Mouse (Mus musculus) bone marrow, adult 2 months (tissue): Measurements from ENCODE around the gene Xkr7.

Experiments
- CTCF ChIP-seq: fragments of 200-500 bp; IDR thresholded peaks from 2 replicates; pipeline ENCODE4 v1.5.1; 2011; ENCODE audit warnings: low read length, control low read depth; ENCODE audit not compliant: control insufficient read depth, insufficient read depth
- POLR2A ChIP-seq: fragments of 200-500 bp; IDR thresholded peaks from 2 replicates; pipeline ENCODE4 v1.6.1; 2011; ENCODE audit warnings: low read depth, mild to moderate bottlenecking, control low read depth, low read length, borderline replicate concordance; ENCODE audit not compliant: control insufficient read depth

DNA sequence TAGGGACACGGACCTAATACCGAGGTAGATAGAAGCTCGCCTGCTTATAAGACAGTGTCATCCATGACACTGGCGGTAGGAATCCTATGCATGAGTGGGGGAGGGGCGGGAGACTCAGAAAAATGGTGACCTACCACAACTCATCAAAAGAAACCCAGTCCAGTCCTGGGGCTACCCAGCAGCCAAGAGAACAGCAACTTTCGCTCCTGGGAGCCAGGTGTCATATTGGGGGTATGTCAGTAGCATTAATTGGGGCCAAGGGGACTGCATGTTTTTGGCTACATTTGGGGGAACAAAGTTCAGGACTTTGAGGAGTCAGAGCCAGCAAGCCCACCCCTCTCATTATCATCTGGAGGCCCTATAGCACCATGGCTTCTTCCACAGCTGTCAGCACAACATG is 19.4 kb downstream of the Xkr7 start:
- TF ChIP-seq CTCF (no peak), POLR2A (no peak)
